Mouse (Mus musculus) inflammation-experienced regulatory T-cells (primary cell): Measurements from ENCODE around the gene Btbd11. TPM values are rescaled to one million over a fixed set of nuclear protein-coding genes. Genes with fewer than 3 reads are reported as not detected.

ENCODE experiments used
- polyA plus RNA-seq, 2 experiments: library from polyadenylated mRNA; unstranded; fragments of 100-300 nt; shearing (Covaris generic); gene quantifications; one replicate each; pipeline ENCODE4 v1.2.1; 2017

The Btbd11 gene
- polyA plus RNA-seq, result 10 to 100 TPM; 18.4 to 28.9 TPM

GRCm38 (mm10) chr10:85386605-85387218 is at the start of gene Btbd11:
TSS of gene Btbd11 (plus strand) at chr10:85386814.

Other genes with a start within 250 kb of the Btbd11 start
- gene Cry1, start 201.8 kb upstream of the Btbd11 start, polyA plus RNA-seq, result 10 to 100 TPM; 42.1 to 56.7 TPM